Mouse (Mus musculus) monocyte, adult 2 months (primary cell): Measurements from ENCODE around the gene Peli1.
"Not testable (repeated sequence)": the region's sequence is repeated elsewhere in the genome, so short reads cannot be mapped to it uniquely, and the experiment has no call there.

Source experiments
- DNase-seq, 2 experiments: peaks; one replicate each; pipeline ENCODE4 v3.0.0; 2022; ENCODE audit warnings: low spot score in 2 of 2, low read depth in 1 of 2

Peli1 gene

GRCm38 (mm10) chr11:21150316-21150715 is 59.2 kb downstream of the Peli1 start:
- no peak for DNase-seq

- no peak for DNase-seq
These were observed 60.6 kb downstream of the Peli1 start for GRCm38 (mm10) chr11:21151672-21152071.

DNA sequence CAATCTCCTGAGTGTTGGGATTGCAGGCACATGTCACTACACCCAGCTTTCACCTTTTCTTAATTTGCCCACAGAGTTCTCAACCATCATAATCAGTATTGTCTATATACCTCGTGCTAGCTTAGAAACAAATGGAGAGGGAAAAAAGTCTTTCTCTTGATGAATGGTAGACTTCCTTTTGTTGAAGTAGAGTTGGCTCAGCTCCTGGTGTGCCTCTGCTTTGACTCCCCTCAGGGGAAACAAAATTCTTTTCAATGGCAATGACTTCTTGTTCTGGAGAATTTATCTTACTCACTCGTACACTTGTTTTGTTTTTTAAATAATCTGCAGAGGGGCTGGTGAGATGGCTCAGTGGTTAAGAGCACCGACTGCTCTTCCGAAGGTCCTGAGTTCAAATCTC is 62.0 kb downstream of the Peli1 start:
- no peak for DNase-seq

DNA sequence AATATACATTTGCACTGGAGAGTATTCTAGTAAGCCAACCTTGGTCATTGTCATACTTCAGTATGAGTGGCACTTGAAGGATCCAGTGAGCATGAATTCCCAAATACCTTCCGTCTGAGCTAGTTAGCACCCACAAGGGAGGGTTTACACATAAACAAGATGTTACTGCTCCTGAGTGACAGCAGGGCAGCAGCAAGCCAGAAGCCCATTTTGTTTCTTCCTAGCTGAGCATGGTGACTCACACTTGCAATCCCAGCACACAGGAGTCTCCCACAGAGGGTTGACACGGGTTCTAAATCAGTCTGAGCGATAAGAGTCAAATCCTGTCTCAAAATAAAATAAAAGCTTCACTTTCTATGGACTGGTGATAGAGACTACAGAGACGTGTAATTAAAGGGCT is 66.5 kb downstream of the Peli1 start:
- DNase-seq: no peak

- DNase-seq: no peak
These were observed 71.0 kb downstream of the Peli1 start for GRCm38 (mm10) chr11:21162093-21162492.

DNA sequence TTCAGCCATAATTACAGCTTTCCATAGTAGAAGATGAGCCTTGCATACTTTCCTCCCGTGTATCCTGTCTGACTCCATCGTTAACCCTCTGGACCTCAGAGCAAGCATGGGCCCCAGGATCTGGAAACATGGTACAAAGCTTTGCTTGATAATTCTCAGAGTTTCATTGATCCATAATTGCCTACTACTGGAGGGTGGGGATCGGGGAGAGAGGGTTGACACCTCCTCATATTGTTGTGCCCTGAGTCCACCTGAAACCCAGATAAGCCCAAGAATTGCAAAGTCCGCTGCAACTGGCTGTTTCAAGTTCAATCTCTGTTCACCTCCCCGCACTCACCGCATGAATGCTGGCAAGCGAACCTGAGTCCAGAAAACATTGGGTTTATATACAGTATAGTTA is 72.1 kb downstream of the Peli1 start:
- no peak for DNase-seq

- no peak for DNase-seq
These were observed 72.6 kb downstream of the Peli1 start for GRCm38 (mm10) chr11:21163673-21164072.

GRCm38 (mm10) chr11:21164312-21164993 is 73.4 kb downstream of the Peli1 start:
- DNase-seq: no peak

GRCm38 (mm10) chr11:21164994-21165560 is 74.0 kb downstream of the Peli1 start:
- no peak for DNase-seq

- DNase-seq: no peak
These were observed 75.5 kb downstream of the Peli1 start for GRCm38 (mm10) chr11:21166495-21167096.

DNA sequence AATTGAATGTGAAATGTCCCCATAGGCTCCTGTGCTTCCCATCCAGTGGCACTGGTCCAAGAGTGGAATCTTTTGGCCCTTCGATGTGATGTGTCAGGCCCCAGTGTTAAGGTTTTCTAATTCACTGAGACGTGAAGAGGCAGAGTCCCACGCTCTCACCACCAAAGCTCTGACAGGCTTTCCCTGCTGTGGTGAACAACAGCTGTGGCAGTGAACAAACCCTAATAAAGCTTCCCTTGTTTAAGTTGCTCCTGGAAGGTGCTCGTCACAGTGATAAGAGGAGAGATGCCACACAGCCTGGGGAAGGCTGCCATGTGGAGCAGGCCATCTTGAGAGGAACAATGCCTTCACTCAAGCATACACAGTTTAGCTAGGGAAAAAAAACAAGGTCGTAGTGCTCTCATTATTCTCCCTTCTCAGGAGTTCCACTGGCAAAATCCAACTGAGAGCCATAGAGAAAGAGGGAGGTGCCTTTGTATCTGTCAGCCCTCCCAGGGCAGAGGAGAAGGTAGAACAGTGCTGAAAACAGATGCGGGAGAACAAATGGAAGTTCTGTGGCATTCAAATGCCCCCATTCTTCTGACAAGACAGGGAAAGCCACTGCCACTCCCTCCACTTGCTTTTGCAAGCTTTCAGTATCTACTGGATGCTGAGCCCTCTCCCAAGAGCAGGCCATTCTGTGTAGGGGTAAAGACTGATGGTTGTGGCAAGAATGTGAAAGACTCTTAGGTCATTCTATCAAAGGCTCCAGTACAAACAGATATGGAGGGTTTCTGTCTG is 77.9 kb downstream of the Peli1 start:
- DNase-seq: no peak

GRCm38 (mm10) chr11:21169608-21169860 is 78.4 kb downstream of the Peli1 start:
- DNase-seq: not testable (repeated sequence)

GRCm38 (mm10) chr11:21172281-21172680 is 81.2 kb downstream of the Peli1 start:
- DNase-seq: no peak

DNA sequence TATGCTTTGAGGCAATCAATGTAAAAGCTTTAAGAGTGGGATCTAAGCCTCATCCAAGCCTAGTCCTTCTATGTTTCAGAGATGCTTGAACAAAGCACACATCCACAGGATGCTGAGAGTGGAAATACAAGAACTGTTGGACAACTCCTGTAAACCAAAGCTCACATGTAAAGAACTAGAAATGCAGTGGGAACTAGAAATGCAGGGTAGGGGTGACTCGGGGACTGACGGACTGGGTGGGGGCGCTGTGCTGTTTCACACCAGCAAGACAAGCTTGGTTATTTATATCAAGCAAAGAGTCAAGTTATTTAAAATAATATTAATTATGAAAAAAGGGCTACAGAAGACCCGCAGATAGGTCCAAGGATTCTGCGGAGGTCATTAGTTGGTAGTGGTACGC is 82.8 kb downstream of the Peli1 start:
- DNase-seq: no peak

- no peak for DNase-seq
These were observed 83.3 kb downstream of the Peli1 start for GRCm38 (mm10) chr11:21174396-21174795.

- no peak for DNase-seq
These were observed 84.0 kb downstream of the Peli1 start for GRCm38 (mm10) chr11:21175063-21175462.

- no peak for DNase-seq
These were observed 85.4 kb downstream of the Peli1 start for GRCm38 (mm10) chr11:21176491-21176890.

GRCm38 (mm10) chr11:21178343-21178742 is 87.3 kb downstream of the Peli1 start:
- DNase-seq: no peak

- DNase-seq: no peak
These were observed 88.0 kb downstream of the Peli1 start for GRCm38 (mm10) chr11:21178998-21179645.

GRCm38 (mm10) chr11:21179873-21180272 is 88.8 kb downstream of the Peli1 start:
- DNase-seq: not testable (repeated sequence)

- DNase-seq: no peak
These were observed 89.6 kb downstream of the Peli1 start for GRCm38 (mm10) chr11:21180650-21181049.

DNA sequence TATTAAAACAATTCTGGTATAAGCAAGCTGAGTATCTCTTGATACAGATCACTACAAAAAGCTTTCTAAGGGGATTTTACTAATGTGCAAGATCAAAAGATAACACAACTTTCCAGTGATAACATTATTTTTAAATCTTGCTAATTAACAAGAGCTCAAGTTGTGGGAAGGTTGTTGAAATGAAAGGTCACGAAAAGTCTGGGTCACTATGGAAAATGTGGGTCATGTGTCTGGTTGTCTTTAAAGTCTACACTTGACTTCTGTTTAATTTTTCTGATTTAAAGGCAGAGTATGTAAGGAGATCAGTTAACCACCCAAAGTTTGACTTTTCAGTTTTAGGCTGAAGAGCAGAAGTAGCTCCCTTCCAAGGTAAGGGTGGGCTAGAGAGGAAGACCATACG is 90.5 kb downstream of the Peli1 start:
- no peak for DNase-seq
